Mouse (Mus musculus): ENCODE results near the gene Spin2e. TPM values are rescaled to one million over a fixed set of nuclear protein-coding genes. Genes with fewer than 3 reads are reported as not detected.
"Not testable (repeated sequence)": the region's sequence is repeated elsewhere in the genome, so short reads cannot be mapped to it uniquely, and the experiment has no call there.

Gene Spin2e
- polyA plus RNA-seq (2012; ENCODE audit: insufficient read depth, low replicate concordance) = 0.32 TPM in 1 of 2 replicates, not detected in the other

DNA sequence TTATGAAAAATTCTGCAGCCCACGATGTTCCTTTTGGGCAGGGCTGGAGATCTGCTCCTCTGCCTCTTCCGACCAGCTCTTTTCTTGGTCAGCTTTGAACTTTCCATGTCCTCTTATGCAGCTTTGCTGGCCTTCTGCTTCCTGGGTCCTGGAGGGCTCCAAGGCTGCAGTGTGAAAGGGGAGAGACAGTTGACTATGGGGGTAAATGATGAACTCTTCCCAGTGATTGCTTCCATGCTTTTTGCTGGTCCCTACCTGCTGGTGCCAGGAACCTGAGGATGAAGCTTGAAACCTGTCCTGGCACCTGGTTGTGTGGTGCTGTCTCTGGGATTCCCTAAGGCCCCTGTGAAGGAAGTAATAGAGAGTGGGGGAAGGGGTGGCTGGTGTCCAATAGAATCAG, at the start of gene Spin2e:
Gene Spin2e, minus strand, starts transcription at position 101 of the 400 bp plus-strand sequence.
- H3K36me3 ChIP-seq (replicated peaks; ENCODE audit: low read length); H3K4me3 ChIP-seq (replicated peaks); H3K27me3 ChIP-seq (replicated peaks); H3K4me1 ChIP-seq; H3K9me3 ChIP-seq: not testable (repeated sequence)

GRCm38 (mm10) chrX:31574183-31574582, 44.5 kb downstream of the Spin2e start, which contains the start of gene Gm21883:
TSS of gene Gm21883 (minus strand) at chrX:31574283.
- H3K9me3 ChIP-seq; H3K4me1 ChIP-seq; H3K27me3 ChIP-seq (replicated peaks); H3K4me3 ChIP-seq (replicated peaks); H3K36me3 ChIP-seq (replicated peaks; ENCODE audit: low read length): not testable (repeated sequence)

Other genes starting within 250 kb of the Spin2e start
- not detected in 2 replicates for gene Btbd35f19, start 235.0 kb downstream of the Spin2e start, polyA plus RNA-seq (2012; ENCODE audit: insufficient read depth, low replicate concordance)
- gene Gm21883, start 44.6 kb downstream of the Spin2e start, polyA plus RNA-seq (2012; ENCODE audit: insufficient read depth, low replicate concordance) = not detected in 2 replicates
- not detected in 2 replicates for gene Btbd35f25, start 98.2 kb upstream of the Spin2e start, polyA plus RNA-seq (2012; ENCODE audit: insufficient read depth, low replicate concordance)